Mouse (Mus musculus) hindbrain, embryonic 16.5 days (tissue): ENCODE data around the gene Cnnm2. TPM values are rescaled to one million over a fixed set of nuclear protein-coding genes. Genes with fewer than 3 reads are reported as not detected.
A peak's percentile ranks its signal among the peaks of the same experiment; 100 is the strongest.

Experiments used
- ATAC-seq: fragments of 200-750 bp; cut with Nextera tagmentation; 2 replicates; pipeline ENCODE4 v1.8.0; 2017; ENCODE audit warnings: moderate TSS enrichment, moderate library complexity
- H3K27ac ChIP-seq: fragments of 300-500 bp; sonication (generic); 2 replicates; pipeline ENCODE4 v1.5.1; 2014; ENCODE audit warnings: low read depth, mild to moderate bottlenecking, control low read depth, low read length, moderate library complexity
- H3K27me3 ChIP-seq: fragments of 300-500 bp; sonication (generic); replicated peaks from 2 replicates; pipeline ENCODE4 v1.6.1; 2014; ENCODE audit warnings: low read length; ENCODE audit not compliant: control insufficient read depth, insufficient read depth
- H3K36me3 ChIP-seq: fragments of 300-500 bp; sonication (generic); 2 replicates; pipeline ENCODE4 v1.6.1; 2014; ENCODE audit warnings: mild to moderate bottlenecking, low read length, moderate library complexity, mixed read lengths; ENCODE audit not compliant: control insufficient read depth, insufficient read depth
- H3K4me1 ChIP-seq: fragments of 300-500 bp; sonication (generic); 2 replicates; pipeline ENCODE4 v1.6.1; 2014; ENCODE audit warnings: low read depth, low read length; ENCODE audit not compliant: control insufficient read depth, insufficient read depth
- H3K4me2 ChIP-seq: fragments of 300-500 bp; sonication (generic); 2 replicates; pipeline ENCODE4 v1.6.1; 2014; ENCODE audit warnings: mild to moderate bottlenecking, low read length, control low read depth, moderate library complexity
- H3K4me3 ChIP-seq: fragments of 300-500 bp; sonication (generic); 2 replicates; pipeline ENCODE4 v1.5.1; 2014; ENCODE audit warnings: mild to moderate bottlenecking, low read length, control low read depth, moderate library complexity
- H3K9ac ChIP-seq: fragments of 300-500 bp; sonication (generic); 2 replicates; pipeline ENCODE4 v1.6.1; 2014; ENCODE audit warnings: low read depth, mild to moderate bottlenecking, control low read depth, low read length, moderate library complexity
- H3K9me3 ChIP-seq: fragments of 300-500 bp; sonication (generic); 2 replicates; pipeline ENCODE4 v1.6.1; 2014; ENCODE audit warnings: mild to moderate bottlenecking, low read length, moderate library complexity; ENCODE audit not compliant: control insufficient read depth
- WGBS: fragments of 180-500 bp; shearing (Covaris S2); extraction: QIAGEN DNeasy Blood & Tissue Kit; methylation state at CpG from one replicate; pipeline ENCODE4 v1.1.7; 2014; 5-methylcytosine and 5-hydroxymethylcytosine counted together
- polyA plus RNA-seq: library from polyadenylated mRNA; unstranded; fragments of >200 nt; fragmentation: Nextera tagmentation; extraction: Ambion mirVana; gene quantifications from 2 replicates; pipeline ENCODE4 v1.2.1, GENCODE M21; 2015

Gene Cnnm2
- polyA plus RNA-seq, 1 experiment from 2014 or later = 6.6 TPM

- WGBS = 86% methylated on average over 3 of the region's 3 CpGs
Observed at GRCm38 (mm10) chr19:46873924-46874323, 112.5 kb downstream of the Cnnm2 start.

GRCm38 (mm10) chr19:46875790-46876189, 114.4 kb downstream of the Cnnm2 start:
- H3K36me3 ChIP-seq = no peaks in the 10 kb centered on the region; the same call in 1 of the 2 replicates
- no peaks in the 10 kb centered on the region for H3K9me3 ChIP-seq
- WGBS = 45% methylated on average over 12 of the region's 12 CpGs
- H3K4me2 ChIP-seq = no peak overlapping the region
- no peak overlapping the region for H3K9ac ChIP-seq
- H3K27ac ChIP-seq = no peak overlapping the region
- no peak overlapping the region for H3K4me3 ChIP-seq
- peak; percentile 66 for ATAC-seq
- no peaks in the 10 kb centered on the region for H3K27me3 ChIP-seq
- H3K4me1 ChIP-seq = no peaks in the 10 kb centered on the region

More at GRCm38 (mm10) chr19:46873924-46874323, 112.5 kb downstream of the Cnnm2 start:
- Histone ChIP-seq H3K9ac (no peak overlapping the region), H3K9me3 (no peaks in the 10 kb centered on the region), H3K4me3 (no peak overlapping the region), H3K36me3 (no peaks in the 10 kb centered on the region; the same call in 1 of the 2 replicates), H3K27ac (no peak overlapping the region), H3K4me2 (no peak overlapping the region), H3K4me1 (no peaks in the 10 kb centered on the region), H3K27me3 (no peaks in the 10 kb centered on the region)
- no peak for ATAC-seq

GRCm38 (mm10) chr19:46877886-46878285, 116.5 kb downstream of the Cnnm2 start:
- no peaks in the 10 kb centered on the region for H3K9me3 ChIP-seq
- H3K9ac ChIP-seq = no peak overlapping the region
- no peaks in the 10 kb centered on the region for H3K27me3 ChIP-seq
- no peak overlapping the region for H3K27ac ChIP-seq
- WGBS = 90% methylated on average over 13 of the region's 13 CpGs
- no peak overlapping the region for H3K4me2 ChIP-seq
- H3K4me3 ChIP-seq = no peak overlapping the region
- ATAC-seq = no peak
- no peaks in the 10 kb centered on the region for H3K4me1 ChIP-seq
- peaks cover 3% of the 10 kb centered on the region for H3K36me3 ChIP-seq

GRCm38 (mm10) chr19:46878346-46878745, 117.0 kb downstream of the Cnnm2 start:
- ATAC-seq = no peak
- Histone ChIP-seq H3K4me3 (no peak overlapping the region), H3K27ac (no peak overlapping the region), H3K4me1 (no peaks in the 10 kb centered on the region), H3K9me3 (no peaks in the 10 kb centered on the region), H3K9ac (no peak overlapping the region), H3K27me3 (no peaks in the 10 kb centered on the region), H3K36me3 (peaks cover 3% of the 10 kb centered on the region), H3K4me2 (no peak overlapping the region)
- WGBS = 56% methylated on average over 13 of the region's 13 CpGs

GRCm38 (mm10) chr19:46879876-46880275, 118.5 kb downstream of the Cnnm2 start:
- no peak for ATAC-seq
- H3K4me3 ChIP-seq = no peak overlapping the region
- H3K36me3 ChIP-seq = peaks cover 7% of the 10 kb centered on the region
- no peaks in the 10 kb centered on the region for H3K4me1 ChIP-seq
- H3K27me3 ChIP-seq = no peaks in the 10 kb centered on the region
- no peaks in the 10 kb centered on the region for H3K9me3 ChIP-seq
- no peak overlapping the region for H3K9ac ChIP-seq
- no peak overlapping the region for H3K27ac ChIP-seq
- no peak overlapping the region for H3K4me2 ChIP-seq
- 100% methylated on average over 2 of the region's 2 CpGs for WGBS

- no peaks in the 10 kb centered on the region for H3K27me3 ChIP-seq
- no peak overlapping the region for H3K9ac ChIP-seq
- H3K4me1 ChIP-seq = no peaks in the 10 kb centered on the region
- no peak for ATAC-seq
- no peaks in the 10 kb centered on the region for H3K9me3 ChIP-seq
- 87% methylated on average over 4 of the region's 4 CpGs for WGBS
- H3K36me3 ChIP-seq = peaks cover 30% of the 10 kb centered on the region
- H3K4me2 ChIP-seq = no peak overlapping the region
- no peak overlapping the region for H3K4me3 ChIP-seq
- H3K27ac ChIP-seq = no peak overlapping the region
Observed at GRCm38 (mm10) chr19:46885365-46885764, 124.0 kb downstream of the Cnnm2 start.

- Histone ChIP-seq H3K4me1 (no peaks in the 10 kb centered on the region), H3K36me3 (peaks cover 39% of the 10 kb centered on the region), H3K9me3 (no peaks in the 10 kb centered on the region), H3K9ac (no peak overlapping the region), H3K27me3 (no peaks in the 10 kb centered on the region), H3K27ac (no peak overlapping the region), H3K4me3 (no peak overlapping the region), H3K4me2 (no peak overlapping the region)
- no peak for ATAC-seq
- WGBS = 87% methylated on average over 7 of the region's 7 CpGs
Observed at GRCm38 (mm10) chr19:46886826-46887225, 125.4 kb downstream of the Cnnm2 start.

- Histone ChIP-seq H3K27me3 (no peaks in the 10 kb centered on the region), H3K4me2 (no peak overlapping the region), H3K27ac (no peak overlapping the region), H3K9me3 (no peaks in the 10 kb centered on the region), H3K4me3 (no peak overlapping the region), H3K9ac (no peak overlapping the region), H3K36me3 (peaks cover 36% of the 10 kb centered on the region), H3K4me1 (no peaks in the 10 kb centered on the region)
- no peak for ATAC-seq
- WGBS = 86% methylated on average over 14 of the region's 14 CpGs
Observed at GRCm38 (mm10) chr19:46887811-46888527, 126.6 kb downstream of the Cnnm2 start.

- Histone ChIP-seq H3K4me2 (no peak overlapping the region), H3K9ac (no peak overlapping the region), H3K4me1 (no peaks in the 10 kb centered on the region), H3K9me3 (no peaks in the 10 kb centered on the region), H3K4me3 (no peak overlapping the region), H3K27ac (no peak overlapping the region), H3K27me3 (no peaks in the 10 kb centered on the region), H3K36me3 (peaks cover 32% of the 10 kb centered on the region)
- 94% methylated on average over 8 of the region's 8 CpGs for WGBS
- no peak for ATAC-seq
Observed at GRCm38 (mm10) chr19:46889666-46890065, 128.3 kb downstream of the Cnnm2 start.
